Comparison of ENCODE assay signal across 8 mouse cellular contexts in genomic region chr4:82511524-82511923, GRCm38 (mm10).
DNase-seq lines count a peak whose midpoint lies in the region; ATAC-seq and TF ChIP-seq lines count a peak whose summit lies in the region.

No protein-coding gene starts in this region.

- no peaks in the 10 kb centered on the region for H3K9me3 ChIP-seq in ES-Bruce4 (replicated peaks; ENCODE audit: control insufficient read depth, insufficient read depth, low read length, poor library complexity, severe bottlenecking)
- no peaks in the 10 kb centered on the region for H3K9me3 ChIP-seq in forebrain, embryonic 11.5 days (ENCODE audit: control insufficient read depth, low read length)
- H3K9me3 ChIP-seq in hindbrain, embryonic 10.5 days = no peaks in the 10 kb centered on the region
- no peaks in the 10 kb centered on the region for H3K9me3 ChIP-seq in midbrain, embryonic 15.5 days

- 0% methylated on average over 8 of the region's 8 CpGs for WGBS in forebrain, embryonic 11.5 days
- WGBS in hindbrain, embryonic 10.5 days = under 1% methylated on average over 8 of the region's 8 CpGs
- whole genome bisulfite sequencing in midbrain, embryonic 15.5 days = 0% methylated on average over 8 of the region's 8 CpGs

- ATAC-seq in forebrain, embryonic 11.5 days (replicated peaks; ENCODE audit: low FRiP score) = 0 out of 2 replicates have a peak, but pooled peaks have one; percentile 19
- ATAC-seq in midbrain, embryonic 15.5 days (replicated peaks) = 0 out of 2 replicates have a peak, but pooled peaks have one; percentile 7
- no peak for ATAC-seq in megakaryocyte progenitor cell, adult 5-6 weeks (replicated peaks; ENCODE audit: poor library complexity)

- peak overlapping the region; percentile 26; the same call in 1 of the 2 replicates for H3K27ac ChIP-seq in ES-Bruce4 (ENCODE audit: insufficient read depth, low read length)
- H3K27ac ChIP-seq in forebrain, embryonic 11.5 days (ENCODE audit: low read depth, low read length) = peak overlapping the region; percentile 81
- peak overlapping the region; percentile 93 for H3K27ac ChIP-seq in hindbrain, embryonic 10.5 days
- peak overlapping the region; percentile 73 for H3K27ac ChIP-seq in midbrain, embryonic 15.5 days

- TF ChIP-seq EP300 in ES-Bruce4 (IDR thresholded peaks at IDR 0.05; ENCODE audit: insufficient read depth, low read depth, low read length) = no peak

- H3K27me3 ChIP-seq in ES-Bruce4 (ENCODE audit: control insufficient read depth, insufficient read depth, low read length, poor library complexity, severe bottlenecking) = no peaks in the 10 kb centered on the region
- no peaks in the 10 kb centered on the region for H3K27me3 ChIP-seq in forebrain, embryonic 11.5 days (ENCODE audit: control insufficient read depth, insufficient read depth, low read length)
- H3K27me3 ChIP-seq in hindbrain, embryonic 10.5 days (ENCODE audit: insufficient read depth, poor library complexity, severe bottlenecking) = peaks cover 50% of the 10 kb centered on the region; the same call in 1 of the 2 replicates
- H3K27me3 ChIP-seq in midbrain, embryonic 15.5 days (replicated peaks) = 0 out of 2 replicates have a peak, but pooled peaks cover 3% of the 10 kb centered on the region

- peak; percentile 69 for DNase-seq in adrenal gland, postnatal 10 days
- DNase-seq in forebrain, embryonic 11.5 days (ENCODE audit: low spot score) = peak; percentile 82
- peak; percentile 76 for DNase-seq in hindbrain, embryonic 10.5 days (ENCODE audit: low spot score)
- peak; percentile 71 for DNase-seq in layer of hippocampus, adult 9-11 months
- no peak for DNase-seq in T-cell, adult 2 months (ENCODE audit: low spot score)

- no peak for TF ChIP-seq POLR2A in ES-Bruce4 (IDR thresholded peaks at IDR 0.05; ENCODE audit: insufficient read depth, low read length)

- H3K9ac ChIP-seq in ES-Bruce4 (ENCODE audit: low read depth, poor library complexity, severe bottlenecking) = peak overlapping the region; percentile 26
- H3K9ac ChIP-seq in forebrain, embryonic 11.5 days (ENCODE audit: low read length) = peak overlapping the region; percentile 69
- H3K9ac ChIP-seq in midbrain, embryonic 15.5 days = peak overlapping the region; percentile 55; the same call in 1 of the 2 replicates

- peak overlapping the region; percentile 81 for H3K4me2 ChIP-seq in forebrain, embryonic 11.5 days (ENCODE audit: low read depth, low read length, severe bottlenecking)
- peak overlapping the region; percentile 100 for H3K4me2 ChIP-seq in midbrain, embryonic 15.5 days

- H3K4me3 ChIP-seq in ES-Bruce4 (ENCODE audit: low read depth, low read length) = peak overlapping the region; percentile 9; the same call in 1 of the 2 replicates
- peak overlapping the region; percentile 37; the same call in 1 of the 2 replicates for H3K4me3 ChIP-seq in forebrain, embryonic 11.5 days (ENCODE audit: low read depth, low read length)
- peak overlapping the region; percentile 61 for H3K4me3 ChIP-seq in hindbrain, embryonic 10.5 days
- peak overlapping the region; percentile 61 for H3K4me3 ChIP-seq in midbrain, embryonic 15.5 days

- TF ChIP-seq CTCF in ES-Bruce4 (IDR thresholded peaks at IDR 0.05; ENCODE audit: low read depth, low read length) = no peak

- H3K4me1 ChIP-seq in ES-Bruce4 (ENCODE audit: control insufficient read depth, insufficient read depth, low read length) = peaks cover 2% of the 10 kb centered on the region
- peaks cover 24% of the 10 kb centered on the region for H3K4me1 ChIP-seq in forebrain, embryonic 11.5 days (replicated peaks; ENCODE audit: control insufficient read depth, insufficient read depth, low read length)
- H3K4me1 ChIP-seq in hindbrain, embryonic 10.5 days (replicated peaks) = peaks cover 73% of the 10 kb centered on the region
- H3K4me1 ChIP-seq in midbrain, embryonic 15.5 days = peaks cover 30% of the 10 kb centered on the region

- no peaks in the 10 kb centered on the region for H3K36me3 ChIP-seq in ES-Bruce4 (ENCODE audit: control insufficient read depth, insufficient read depth, low read length, poor library complexity, severe bottlenecking)
- no peaks in the 10 kb centered on the region for H3K36me3 ChIP-seq in forebrain, embryonic 11.5 days (ENCODE audit: control insufficient read depth, insufficient read depth, low read length)
- no peaks in the 10 kb centered on the region for H3K36me3 ChIP-seq in hindbrain, embryonic 10.5 days
- H3K36me3 ChIP-seq in midbrain, embryonic 15.5 days (replicated peaks) = no peaks in the 10 kb centered on the region

Comparison
In these comparisons a context has a peak if more than half of its experiments do, and no peak if none do; other contexts are left out.
1. H3K27ac ChIP-seq: peak in every context shown above with its lines; median percentile 93 in hindbrain, embryonic 10.5 days; 81 in forebrain, embryonic 11.5 days; 73 in midbrain, embryonic 15.5 days; 26 in ES-Bruce4.
2. H3K4me3 ChIP-seq: peak in every context shown above with its lines; median percentile 61 in hindbrain, embryonic 10.5 days; 61 in midbrain, embryonic 15.5 days; 37 in forebrain, embryonic 11.5 days; 9 in ES-Bruce4.